Mouse (Mus musculus) bone marrow macrophage, adult 2 months (primary cell): ENCODE measurements around the gene Slc17a5.

ENCODE experiments used
- CTCF ChIP-seq: IDR thresholded peaks from 2 replicates; pipeline ENCODE4 v1.5.1; 2012; ENCODE audit warnings: low read depth, mild to moderate bottlenecking, low read length, moderate library complexity
- POLR2A ChIP-seq: IDR thresholded peaks from 2 replicates; pipeline ENCODE4 v1.6.1; 2012; ENCODE audit warnings: mild to moderate bottlenecking, low read depth, low read length, borderline replicate concordance

DNA sequence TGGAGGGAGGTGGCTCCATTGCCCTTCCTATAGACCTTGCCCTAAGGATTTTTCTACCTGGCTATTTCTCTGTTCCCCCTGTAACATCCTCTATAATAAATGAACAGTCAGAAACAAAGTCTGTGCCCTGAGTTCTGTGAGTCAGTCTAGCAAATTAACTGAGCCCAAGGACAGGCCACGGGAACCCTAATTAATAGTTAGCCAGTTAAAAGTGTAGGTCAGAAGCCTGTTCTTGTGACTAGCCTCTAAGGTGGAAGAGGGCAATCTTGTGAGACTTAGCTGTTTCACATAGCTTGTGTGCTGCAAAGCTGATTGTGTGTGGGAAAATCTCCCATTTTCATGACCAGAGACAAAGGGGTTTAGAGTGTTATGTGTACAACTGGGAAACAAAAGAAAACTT is 30.8 kb downstream of the Slc17a5 start:
- TF ChIP-seq CTCF, result no peak
- TF ChIP-seq POLR2A, result no peak
